Mouse (Mus musculus) layer of hippocampus, adult 18-20 months (tissue): Measurements from ENCODE around the gene Olig3. TPM values are rescaled to one million over a fixed set of nuclear protein-coding genes. Genes with fewer than 3 reads are reported as not detected.
"Not testable (repeated sequence)": the region's sequence is repeated elsewhere in the genome, so short reads cannot be mapped to it uniquely, and the experiment has no call there.

Experiments used
- DNase-seq, 2 experiments: peaks; one replicate each; pipeline ENCODE4 v3.0.0; 2022; ENCODE audit warnings: low spot score in 2 of 2
- total RNA-seq, 2 experiments: library from RNA; stranded (reverse); gene quantifications; 2 replicates each; pipeline ENCODE4 v1.2.3; 2021

Olig3 gene
- total RNA-seq, 2 experiments from 2014 or later: not detected

DNA sequence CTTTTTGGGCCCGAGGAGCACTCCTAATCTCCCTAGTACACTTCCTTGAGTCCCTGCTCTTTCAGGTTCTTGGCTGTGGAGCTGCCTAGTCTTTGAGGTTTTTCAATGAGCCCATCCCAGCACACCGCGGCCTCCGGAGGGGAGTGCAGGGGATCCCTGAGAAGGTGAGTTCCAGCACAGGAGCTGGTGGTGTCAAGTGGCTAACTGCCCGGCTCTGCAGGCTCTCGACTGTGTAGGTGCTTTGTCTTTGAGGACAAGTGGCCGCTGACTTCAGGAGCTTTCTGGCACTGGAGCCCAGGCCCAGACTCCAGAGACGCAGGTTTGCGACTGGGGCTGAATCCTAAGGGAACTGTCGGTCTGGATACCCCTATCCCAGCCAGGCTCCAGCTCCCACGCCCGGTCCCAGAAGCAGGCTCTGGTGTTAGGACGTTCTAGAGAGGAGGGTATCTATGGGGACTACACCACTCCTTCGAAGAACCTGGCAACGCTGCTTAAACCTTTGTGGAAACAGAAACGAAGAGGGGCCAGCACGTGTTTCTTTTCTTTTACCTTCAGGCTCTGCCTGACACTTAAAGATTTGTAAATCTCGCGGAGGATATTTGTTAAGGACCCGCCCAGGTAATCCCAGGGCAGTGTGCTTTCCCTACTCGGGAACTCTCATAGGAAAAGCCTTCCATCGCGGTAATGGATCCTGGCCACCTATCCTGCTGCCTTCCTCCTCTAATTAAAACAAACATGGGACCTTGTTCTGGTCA lies 5.4 kb downstream of the Olig3 start:
- DNase-seq: no peak

DNA sequence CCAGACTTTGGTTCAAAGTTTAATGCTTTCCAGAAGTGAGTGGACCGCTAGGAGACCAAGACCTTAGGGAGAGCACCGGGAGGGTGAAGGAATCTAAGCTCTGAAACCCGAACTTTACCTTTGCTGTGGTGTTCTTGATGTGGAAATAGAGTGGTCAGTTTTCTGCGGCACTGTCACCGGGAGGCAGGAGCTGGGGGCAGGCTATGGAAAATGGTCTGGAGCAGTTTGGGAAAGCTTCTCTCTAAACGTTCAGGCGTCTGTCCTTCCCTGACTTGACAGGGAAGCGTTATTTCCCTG lies 5.9 kb downstream of the Olig3 start:
- no peak for DNase-seq

DNA sequence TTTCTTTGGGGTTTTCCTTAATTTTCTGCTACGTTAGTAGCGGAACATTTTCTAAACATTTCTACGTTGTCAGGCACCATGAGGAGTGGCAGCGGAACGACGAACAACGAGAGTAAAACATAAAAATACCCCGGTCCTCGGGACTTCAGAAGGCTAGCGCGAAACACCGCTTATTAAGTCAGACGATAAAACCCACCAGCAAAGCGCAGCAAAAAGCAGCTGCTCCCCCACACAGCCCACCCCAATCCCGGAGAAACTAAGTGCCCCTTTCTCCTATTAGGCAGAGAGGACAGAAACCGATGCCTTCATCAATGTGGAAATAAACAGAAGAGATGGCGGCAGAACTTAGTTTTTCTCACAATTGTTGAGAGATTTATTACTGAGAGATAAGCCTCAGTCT lies 6.5 kb downstream of the Olig3 start:
- DNase-seq: no peak

DNA sequence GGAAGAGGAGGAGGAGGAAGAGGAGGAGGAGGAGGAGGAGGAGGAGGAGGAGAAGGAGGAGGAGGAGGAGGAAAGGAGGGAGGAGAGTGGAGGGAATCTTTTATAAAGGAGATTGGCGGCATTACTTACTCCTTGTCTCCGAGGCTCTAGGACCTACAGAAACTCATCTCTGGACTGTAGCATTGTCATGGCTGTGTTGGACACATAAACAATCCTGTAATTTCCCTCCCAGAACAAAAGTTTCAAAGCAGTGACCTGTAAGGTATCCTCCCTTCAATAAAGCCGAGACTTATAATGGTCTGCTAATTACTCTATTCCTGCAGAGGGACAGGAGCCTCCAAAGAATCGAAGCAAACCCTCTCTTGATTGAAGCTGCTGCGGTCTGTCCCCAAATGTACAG lies 7.0 kb downstream of the Olig3 start:
- no peak for DNase-seq

DNA sequence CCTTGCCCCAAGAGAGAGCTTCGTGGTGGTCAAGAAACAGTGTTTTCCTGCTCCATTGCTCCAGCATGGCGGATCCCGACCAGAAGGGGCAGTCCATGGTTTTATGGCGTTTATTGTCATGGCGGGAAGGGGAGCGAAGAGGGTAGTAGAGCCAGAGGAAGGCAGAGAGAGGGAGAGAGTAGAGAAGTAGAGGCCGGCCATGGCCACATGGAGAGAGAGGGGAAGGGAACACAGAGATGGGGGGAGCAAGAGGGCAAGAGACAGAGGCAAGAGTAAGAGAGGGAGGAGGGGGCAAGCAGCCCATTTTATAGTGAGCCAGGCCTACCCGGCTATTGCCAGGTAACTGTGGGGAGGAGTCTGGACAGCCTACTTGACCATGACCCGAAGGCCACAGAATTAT lies 12.8 kb downstream of the Olig3 start:
- no peak for DNase-seq

DNA sequence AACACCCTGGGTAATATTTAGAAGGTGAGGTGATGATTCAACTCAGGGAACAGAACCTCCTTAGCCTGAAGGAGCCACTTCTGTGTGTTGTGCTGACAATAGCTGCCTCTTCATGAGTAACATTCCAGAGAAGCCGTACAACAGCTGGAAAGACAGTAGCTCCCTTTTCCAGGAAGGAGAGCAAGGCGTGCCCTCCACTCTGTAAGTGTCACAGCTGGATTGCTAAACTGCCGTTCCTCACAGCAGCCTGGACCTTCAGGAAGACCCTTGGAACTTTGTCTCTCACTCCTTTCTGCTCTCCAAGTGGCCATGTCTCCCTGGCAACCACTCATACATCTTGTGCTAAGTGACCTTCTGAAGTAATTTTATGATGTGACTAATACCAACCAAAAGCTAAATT lies 13.8 kb downstream of the Olig3 start:
- no peak for DNase-seq

GRCm38 (mm10) chr10:19372263-19372662 lies 15.9 kb downstream of the Olig3 start:
- DNase-seq: no peak

DNA sequence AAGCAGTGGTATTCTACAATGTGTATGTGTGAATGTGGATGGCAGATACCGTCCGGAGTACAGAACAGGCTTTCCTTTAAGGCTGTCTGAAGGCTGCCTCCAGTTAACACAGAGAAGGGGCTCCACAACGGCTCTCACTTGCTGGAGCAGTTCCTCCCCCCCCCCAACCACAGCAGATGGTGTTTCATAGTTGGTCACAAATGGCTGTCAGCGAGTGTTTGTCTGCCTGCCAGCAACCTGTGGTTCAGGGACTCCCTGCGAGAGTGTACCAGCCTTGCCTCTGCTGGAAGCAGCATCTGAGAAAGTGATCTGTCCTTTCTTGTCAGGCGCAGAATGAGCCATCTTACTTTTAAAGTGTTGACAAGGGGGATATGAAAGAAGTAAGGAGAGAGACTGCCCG lies 17.5 kb downstream of the Olig3 start:
- no peak for DNase-seq

DNA sequence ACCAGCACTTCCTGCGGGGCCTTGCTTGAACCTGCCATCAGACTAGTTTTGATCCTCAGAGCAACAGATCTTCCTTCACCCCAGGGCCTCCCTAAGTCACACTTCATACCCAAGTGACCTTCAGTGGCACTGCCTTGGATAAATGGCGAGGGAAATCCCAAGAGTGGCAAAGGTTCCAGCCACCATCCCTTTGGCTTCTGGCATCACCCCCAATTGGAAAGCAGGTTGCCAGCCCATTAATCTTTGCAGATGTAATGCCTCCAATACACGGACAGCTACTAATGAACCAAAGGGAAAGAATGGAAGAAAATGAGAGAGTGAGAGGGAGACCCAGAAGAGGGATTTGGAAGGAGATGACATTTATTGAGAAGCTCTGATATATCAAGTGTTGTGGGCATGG lies 18.0 kb downstream of the Olig3 start:
- no peak for DNase-seq

GRCm38 (mm10) chr10:19375838-19376237 lies 19.5 kb downstream of the Olig3 start:
- DNase-seq: no peak

DNA sequence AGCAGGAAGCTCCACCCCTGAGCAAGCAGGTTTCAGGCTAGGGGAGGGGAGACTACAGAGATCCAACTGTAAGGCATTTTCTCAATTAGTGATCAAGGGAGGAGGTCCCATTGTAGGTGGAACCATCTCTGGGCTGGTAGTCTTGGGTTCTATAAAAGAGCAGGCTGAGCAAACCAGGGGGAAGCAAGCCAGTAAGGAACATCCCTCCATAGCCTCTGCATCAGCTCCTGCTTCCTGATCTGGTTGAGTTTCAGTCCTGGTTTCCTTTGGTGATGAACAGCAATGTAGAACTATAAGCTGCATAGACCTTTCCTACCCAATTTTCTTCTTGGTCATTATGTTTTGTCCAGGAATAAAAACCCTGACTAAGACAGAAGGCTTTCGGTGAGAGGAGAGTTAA lies 24.6 kb downstream of the Olig3 start:
- not testable (repeated sequence) for DNase-seq

DNA sequence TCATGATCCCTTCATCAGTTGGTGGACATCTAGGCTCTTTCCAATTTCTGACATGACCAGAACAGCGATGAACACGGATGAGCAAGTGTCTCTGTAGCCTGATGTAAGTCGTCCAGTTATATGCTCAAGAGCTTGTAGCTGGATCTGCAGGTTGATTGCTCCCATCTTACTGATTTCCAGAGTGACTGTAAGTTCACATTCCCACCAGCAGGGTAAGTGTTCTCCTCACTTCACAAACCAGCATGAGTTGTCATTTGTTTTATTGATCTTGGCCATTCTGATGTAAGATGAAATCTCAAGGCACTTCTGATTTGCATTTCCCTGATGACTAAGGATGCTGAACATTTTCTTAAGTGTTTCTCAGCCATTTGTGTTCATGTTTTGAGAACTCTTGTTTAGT lies 27.8 kb downstream of the Olig3 start:
- no peak for DNase-seq

DNA sequence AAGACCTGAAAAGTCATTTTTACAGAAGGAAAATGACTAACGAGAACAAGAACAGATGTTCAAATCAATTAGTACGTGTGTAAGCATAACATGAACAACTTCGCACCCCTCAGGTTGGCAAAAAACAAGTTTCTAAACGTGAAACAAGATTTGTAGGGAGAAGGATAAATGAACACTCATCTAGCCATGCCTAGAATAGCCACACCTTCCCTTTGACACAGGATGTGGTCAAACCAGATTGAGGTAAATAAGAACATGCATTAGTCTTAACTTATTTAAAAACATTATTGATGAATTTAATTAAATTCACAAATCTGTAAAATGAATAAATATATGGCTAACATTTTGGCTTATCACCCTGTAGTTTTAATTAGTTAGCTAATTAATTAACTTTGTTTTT lies 35.5 kb downstream of the Olig3 start:
- DNase-seq: no peak

GRCm38 (mm10) chr10:19396485-19397137 lies 40.3 kb downstream of the Olig3 start:
- DNase-seq: peak; percentile 7 to 32

GRCm38 (mm10) chr10:19397396-19397795 lies 41.1 kb downstream of the Olig3 start:
- DNase-seq: no peak

GRCm38 (mm10) chr10:19401136-19401535 lies 44.8 kb downstream of the Olig3 start:
- DNase-seq: no peak

GRCm38 (mm10) chr10:19404401-19404800 lies 48.1 kb downstream of the Olig3 start:
- DNase-seq: no peak

DNA sequence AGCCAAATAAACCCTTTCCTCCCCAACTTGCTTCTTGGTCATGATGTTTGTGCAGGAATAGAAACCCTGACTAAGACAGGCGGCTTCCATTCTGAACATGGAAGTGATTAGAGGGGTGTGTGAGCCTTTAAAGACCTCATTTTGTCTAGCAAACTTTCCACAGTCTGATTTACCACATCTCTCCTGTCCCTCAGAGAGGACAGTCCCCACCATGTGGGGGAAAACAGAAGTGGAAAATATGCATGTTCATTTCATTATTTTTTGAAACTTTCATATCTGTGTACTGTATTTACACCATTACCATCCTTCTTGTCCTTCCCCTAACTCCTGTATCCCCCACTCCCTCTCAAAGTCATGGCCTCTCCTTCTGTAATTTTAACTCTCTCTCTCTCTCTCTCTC lies 49.6 kb downstream of the Olig3 start:
- no peak for DNase-seq

DNA sequence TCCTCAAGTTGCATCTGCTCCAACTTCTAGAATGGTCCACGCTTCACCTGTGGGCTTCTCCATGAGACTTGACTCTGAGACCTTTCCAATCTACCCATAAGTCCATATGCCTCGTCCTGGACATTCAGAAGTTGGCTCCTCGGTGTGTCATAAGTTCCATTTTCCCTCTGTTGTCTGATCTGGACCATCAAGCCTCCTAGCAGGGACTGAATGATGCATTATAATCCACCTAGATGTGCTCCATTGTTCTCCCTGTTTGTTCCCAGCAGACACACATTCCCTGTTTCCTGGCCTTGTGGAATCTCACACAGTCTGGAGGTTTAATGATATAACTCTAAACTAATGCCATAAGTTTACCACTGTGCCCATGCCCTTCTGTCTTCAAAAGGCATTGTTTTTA lies 50.8 kb downstream of the Olig3 start:
- no peak for DNase-seq
